Comparison of ENCODE assay signal across 40 mouse cellular contexts in the genomic region with DNA sequence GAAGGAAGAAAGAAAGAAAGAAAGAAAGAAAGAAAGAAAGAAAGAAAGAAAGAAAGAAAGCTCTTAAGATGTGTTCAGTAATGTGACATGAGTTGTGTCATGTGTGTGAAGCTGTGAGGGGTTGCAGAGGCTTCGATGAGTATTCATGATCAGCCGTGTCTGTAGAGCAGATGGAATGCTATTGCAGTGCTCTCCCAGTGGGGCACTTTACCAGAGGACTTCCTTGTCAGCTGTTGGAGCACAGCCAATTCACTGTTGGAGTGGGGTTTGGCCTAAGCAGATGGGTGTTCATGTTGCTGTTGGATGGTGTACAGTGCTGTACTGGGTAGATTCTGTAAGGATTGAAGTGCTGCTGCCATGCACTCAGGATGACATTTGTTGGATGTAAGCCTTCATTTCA. TPM values are rescaled to one million over a fixed set of nuclear protein-coding genes. Genes with fewer than 3 reads are reported as not detected.
DNase-seq lines count a peak whose midpoint lies in the region; ATAC-seq and TF ChIP-seq lines count a peak whose summit lies in the region.
"Had no signal": no experiment of that assay in that cellular context is flagged by ENCODE, and none has a peak within 500 bp of the region (broad histone marks: within the 10 kb centered on the region; RNA-seq: fewer than 3 reads in every experiment).

No protein-coding gene starts in this region.

- H3K27me3 ChIP-seq in liver, adult 2 months (ENCODE audit: control insufficient read depth, insufficient read depth, low read length) = no peaks in the 10 kb centered on the region
- no peaks in the 10 kb centered on the region for H3K27me3 ChIP-seq in liver, postnatal 0 days (ENCODE audit: insufficient read depth, low read length)
- no peaks in the 10 kb centered on the region for H3K27me3 ChIP-seq in stomach, postnatal 0 days (ENCODE audit: control insufficient read depth, insufficient read depth, low read length)
- H3K27me3 ChIP-seq: forebrain, embryonic 15.5 days; intestine, embryonic 15.5 days; liver, embryonic 13.5 days; neural tube, embryonic 12.5 days had no signal

- no peak for TF ChIP-seq CTCF in liver, adult 2 months (IDR thresholded peaks at IDR 0.05; ENCODE audit: low read depth, low read length)
- TF ChIP-seq CTCF in liver, postnatal 0 days (IDR thresholded peaks at IDR 0.05; ENCODE audit: low read depth) = no peak
- no peak for TF ChIP-seq CTCF in stomach, postnatal 0 days (IDR thresholded peaks at IDR 0.05; ENCODE audit: low read depth)

- no peak overlapping the region for H3K9ac ChIP-seq in liver, adult 2 months (ENCODE audit: low read depth, low read length)
- no peak overlapping the region for H3K9ac ChIP-seq in liver, postnatal 0 days (replicated peaks)
- no peak overlapping the region for H3K9ac ChIP-seq in stomach, postnatal 0 days (ENCODE audit: low read length)
- H3K9ac ChIP-seq: forebrain, embryonic 15.5 days; intestine, embryonic 15.5 days; liver, embryonic 13.5 days; lung, embryonic 14.5 days; neural tube, embryonic 12.5 days had no signal

- H3K36me3 ChIP-seq in liver, adult 2 months (ENCODE audit: control insufficient read depth, insufficient read depth, low read length) = no peaks in the 10 kb centered on the region
- no peaks in the 10 kb centered on the region for H3K36me3 ChIP-seq in liver, postnatal 0 days (replicated peaks; ENCODE audit: insufficient read depth, low read length)
- H3K36me3 ChIP-seq in stomach, postnatal 0 days (ENCODE audit: control insufficient read depth, insufficient read depth, low read length) = no peaks in the 10 kb centered on the region
- H3K36me3 ChIP-seq: forebrain, embryonic 15.5 days; hindbrain, embryonic 10.5 days; intestine, embryonic 15.5 days; liver, embryonic 13.5 days; midbrain, embryonic 10.5 days; neural tube, embryonic 12.5 days had no signal

- no peaks in the 10 kb centered on the region for H3K79me2 ChIP-seq in liver, adult 2 months (ENCODE audit: control insufficient read depth, insufficient read depth, low read length)

- H3K4me1 ChIP-seq in liver, adult 2 months (ENCODE audit: control insufficient read depth, insufficient read depth, low read length) = peaks cover 5% of the 10 kb centered on the region
- H3K4me1 ChIP-seq in liver, postnatal 0 days (ENCODE audit: insufficient read depth) = no peaks in the 10 kb centered on the region
- H3K4me1 ChIP-seq in stomach, postnatal 0 days (replicated peaks; ENCODE audit: control insufficient read depth, insufficient read depth) = no peaks in the 10 kb centered on the region
- H3K4me1 ChIP-seq: forebrain, embryonic 15.5 days; hindbrain, embryonic 10.5 days; intestine, embryonic 15.5 days; liver, embryonic 13.5 days; midbrain, embryonic 10.5 days; neural tube, embryonic 12.5 days had no signal

- no peak for ATAC-seq in liver, postnatal 0 days
- ATAC-seq in activated CD4-positive, CD25-positive, alpha-beta regulatory T cell, adult 4 months = no peak
- ATAC-seq in stomach, postnatal 0 days (ENCODE audit: low FRiP score, low TSS enrichment) = no peak
- ATAC-seq: forebrain, embryonic 15.5 days; hindbrain, embryonic 16.5 days; intestine, embryonic 15.5 days; midbrain, embryonic 16.5 days had no signal

- H3K27ac ChIP-seq in liver, adult 2 months (replicated peaks; ENCODE audit: insufficient read depth, low read depth, low read length) = no peak overlapping the region
- H3K27ac ChIP-seq in liver, postnatal 0 days (ENCODE audit: low read depth) = no peak overlapping the region
- no peak overlapping the region for H3K27ac ChIP-seq in stomach, postnatal 0 days (replicated peaks)
- H3K27ac ChIP-seq: forebrain, embryonic 15.5 days; hindbrain, embryonic 10.5 days; intestine, embryonic 15.5 days; layer of hippocampus, adult 2 months; left cerebral cortex, adult 2 months; liver, embryonic 13.5 days; midbrain, embryonic 10.5 days; neural tube, embryonic 12.5 days had no signal

- H3K4me2 ChIP-seq in liver, postnatal 0 days (ENCODE audit: low read depth, low read length) = no peak overlapping the region
- H3K4me2 ChIP-seq in stomach, postnatal 0 days (replicated peaks; ENCODE audit: low read depth) = no peak overlapping the region
- H3K4me2 ChIP-seq: forebrain, embryonic 15.5 days; intestine, embryonic 15.5 days; liver, embryonic 13.5 days; lung, embryonic 14.5 days; neural tube, embryonic 12.5 days had no signal

- no peak overlapping the region for H3K4me3 ChIP-seq in liver, adult 2 months (ENCODE audit: insufficient read depth, low read depth, low read length)
- no peak overlapping the region for H3K4me3 ChIP-seq in liver, postnatal 0 days (ENCODE audit: low read depth, low read length)
- no peak overlapping the region for H3K4me3 ChIP-seq in stomach, postnatal 0 days (ENCODE audit: low read depth, low read length)
- H3K4me3 ChIP-seq: forebrain, embryonic 15.5 days; hindbrain, embryonic 10.5 days; intestine, embryonic 15.5 days; layer of hippocampus, adult 2 months; left cerebral cortex, adult 2 months; liver, embryonic 13.5 days; midbrain, embryonic 10.5 days; myocyte; neural tube, embryonic 12.5 days had no signal

- H3K9me3 ChIP-seq in liver, postnatal 0 days (ENCODE audit: low read length) = no peaks in the 10 kb centered on the region
- no peaks in the 10 kb centered on the region for H3K9me3 ChIP-seq in stomach, postnatal 0 days (ENCODE audit: control insufficient read depth, low read length)
- H3K9me3 ChIP-seq: forebrain, embryonic 15.5 days; intestine, embryonic 15.5 days; liver, embryonic 13.5 days had no signal

- TF ChIP-seq EP300 in liver, postnatal 0 days (IDR thresholded peaks at IDR 0.05; ENCODE audit: low read depth) = no peak
- no peak for TF ChIP-seq EP300 in stomach, postnatal 0 days (optimal IDR thresholded peaks at IDR 0.05)

- 83% methylated on average over 2 of the region's 2 CpGs for WGBS in liver, adult 2 months
- 71% methylated on average over 2 of the region's 2 CpGs for WGBS in liver, postnatal 0 days (ENCODE audit: insufficient replicate concordance)
- WGBS in stomach, postnatal 0 days = 75% methylated on average over 2 of the region's 2 CpGs

- DNase-seq in cerebellum, postnatal 10 days = peak; percentile 11 to 19
- no peak for DNase-seq in cerebellum, adult 18-20 months
- peak; percentile 9 for DNase-seq in liver, adult 2 months (ENCODE audit: extremely low read depth, low read depth, low spot score)
- no peak for DNase-seq in liver, postnatal 0 days
- DNase-seq in 3T3-L1 (ENCODE audit: low read depth, low spot score) (peak; percentile 3), R1 (ENCODE audit: low read depth, low spot score) (peak; percentile 64)
- DNase-seq in stomach, postnatal 0 days (ENCODE audit: low spot score) = no peak
- DNase-seq: adrenal gland, adult 2 months; adrenal gland, postnatal 36 days; cerebellum, adult 8-10 months; cerebellum, postnatal 36 days; gastrocnemius, postnatal 10 days; heart, postnatal 14 days; kidney, adult 2 months; kidney, postnatal 36 days; liver, embryonic 13.5 days; lung, embryonic 14.5 days; right cerebral cortex, adult 18-20 months; spleen, adult 18-20 months; thymus, adult 18-20 months; thymus, postnatal 36 days had no signal

- no peak for TF ChIP-seq POLR2A in liver, adult 2 months (IDR thresholded peaks at IDR 0.05; ENCODE audit: extremely low read depth, insufficient read depth, low read length)

RNA-seq across cellular contexts. Expression of a gene that starts 16.8 kb away (rescaled TPM):
- total RNA-seq in liver, adult 2 months (2014; rRNA removed) = not detected in 2 replicates
- not detected in 2 replicates for polyA plus RNA-seq in liver, adult 2 months (2012; rRNA removed)
- polyA plus RNA-seq in liver, postnatal 0 days (2015; fragmentation: Nextera tagmentation; extraction: Ambion mirVana) = not detected in 2 replicates
- polyA plus RNA-seq in activated CD4-positive, CD25-positive, alpha-beta regulatory T cell, adult 4 months (2017; shearing (Covaris generic)) = not detected
- not detected in 2 replicates for polyA plus RNA-seq in stomach, postnatal 0 days (2015; fragmentation: Nextera tagmentation; extraction: Ambion mirVana)
- total RNA-seq: adrenal gland, adult 2 months; adrenal gland, postnatal 36 days; gastrocnemius, postnatal 10 days; heart, postnatal 14 days; layer of hippocampus, adult 2 months; layer of hippocampus, postnatal 14 days; left cerebral cortex, adult 2 months; left cerebral cortex, postnatal 36 days had no signal
- polyA plus RNA-seq: adrenal gland, adult 2 months; embryonic facial prominence, embryonic 11.5 days; forebrain, embryonic 15.5 days; gonadal fat pad, adult 2 months; heart, embryonic 14.5 days; hindbrain, embryonic 10.5 days; hindbrain, embryonic 16.5 days; intestine, embryonic 15.5 days; kidney, adult 2 months; kidney, embryonic 16.5 days; limb, embryonic 14.5 days; liver, embryonic 13.5 days; lung, embryonic 14.5 days; midbrain, embryonic 10.5 days; midbrain, embryonic 16.5 days; myocyte; neural tube, embryonic 12.5 days; stomach, embryonic 16.5 days had no signal

Comparison
In these comparisons a context has a peak if more than half of its experiments do, and no peak if none do; other contexts are left out.
1. DNase-seq: peak in cerebellum, postnatal 10 days (2 of 2), liver, adult 2 months (single experiment), 3T3-L1 (single experiment) and R1 (single experiment); none in cerebellum, adult 18-20 months (0 of 2), liver, postnatal 0 days (single experiment) and stomach, postnatal 0 days (single experiment).